Comparison of ENCODE assay signal across 10 mouse cellular contexts in the genomic region with DNA sequence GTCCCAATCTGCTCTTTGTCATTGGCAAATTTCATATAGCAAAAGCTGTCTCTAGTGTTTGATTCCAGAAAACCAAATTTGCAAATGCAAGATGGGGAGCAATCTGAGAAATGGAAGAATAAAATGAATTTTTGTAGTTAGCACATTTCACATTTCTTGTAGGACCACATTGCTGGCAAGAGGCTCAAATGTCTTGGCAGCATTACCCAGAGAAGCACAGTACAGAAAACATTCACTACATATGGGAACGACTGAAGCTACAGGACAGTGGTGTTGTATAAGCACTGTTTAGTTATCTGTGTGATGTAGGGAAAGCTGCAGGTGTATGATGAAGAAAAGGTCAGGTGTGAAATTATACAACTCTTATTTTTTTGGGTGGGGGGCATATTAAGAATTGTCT.
"Had no signal": no experiment of that assay in that cellular context is flagged by ENCODE, and none has a peak within 500 bp of the region (broad histone marks: within the 10 kb centered on the region; RNA-seq: fewer than 3 reads in every experiment).

No protein-coding gene starts in this region.

- DNase-seq: lung, adult 18-20 months; lung, postnatal 14 days; lung, postnatal 36 days; right cerebral cortex, postnatal 14 days; thymus, adult 2 months; thymus, postnatal 25 days; thymus, postnatal 4 days had no signal

- ATAC-seq: lung, postnatal 0 days; midbrain, embryonic 13.5 days; midbrain, embryonic 15.5 days had no signal
